Mouse (Mus musculus): ENCODE results near the gene Cybb. TPM values are rescaled to one million over a fixed set of nuclear protein-coding genes. Genes with fewer than 3 reads are reported as not detected.
"Not testable (repeated sequence)": the region's sequence is repeated elsewhere in the genome, so short reads cannot be mapped to it uniquely, and the experiment has no call there.

Cybb gene
- polyA plus RNA-seq (2012; rRNA removed) = 2.7 and 3.5 TPM in 2 replicates

GRCm38 (mm10) chrX:9487671-9488070, at the start of gene Cybb:
TSS of gene Cybb (minus strand) at chrX:9487771.
- DNase-seq (ENCODE audit: low read depth) = no peak

GRCm38 (mm10) chrX:9536881-9537280, 49.3 kb upstream of the Cybb start:
- DNase-seq (ENCODE audit: low read depth) = no peak

- not testable (repeated sequence) for DNase-seq (ENCODE audit: low read depth)
Measured at GRCm38 (mm10) chrX:9519969-9520368, 32.4 kb upstream of the Cybb start.

GRCm38 (mm10) chrX:9517531-9517930, 30.0 kb upstream of the Cybb start:
- DNase-seq (ENCODE audit: low read depth) = not testable (repeated sequence)

GRCm38 (mm10) chrX:9475036-9475435, 12.5 kb downstream of the Cybb start:
- DNase-seq (ENCODE audit: low read depth) = not testable (repeated sequence)

GRCm38 (mm10) chrX:9474440-9474839, 13.1 kb downstream of the Cybb start:
- no peak for DNase-seq (ENCODE audit: low read depth)

- DNase-seq (ENCODE audit: low read depth) = no peak
Measured at GRCm38 (mm10) chrX:9473768-9474167, 13.8 kb downstream of the Cybb start.

- no peak for DNase-seq (ENCODE audit: low read depth)
Measured at GRCm38 (mm10) chrX:9470811-9471388, 16.7 kb downstream of the Cybb start.

- no peak for DNase-seq (ENCODE audit: low read depth)
Measured at GRCm38 (mm10) chrX:9469100-9469499, 18.5 kb downstream of the Cybb start.

GRCm38 (mm10) chrX:9467020-9467419, 20.6 kb downstream of the Cybb start:
- DNase-seq (ENCODE audit: low read depth) = no peak

GRCm38 (mm10) chrX:9465890-9466289, 21.7 kb downstream of the Cybb start:
- DNase-seq (ENCODE audit: low read depth) = no peak

GRCm38 (mm10) chrX:9462671-9463070, 24.9 kb downstream of the Cybb start:
- DNase-seq (ENCODE audit: low read depth) = no peak

GRCm38 (mm10) chrX:9461399-9461798, 26.2 kb downstream of the Cybb start:
- no peak for DNase-seq (ENCODE audit: low read depth)

GRCm38 (mm10) chrX:9460387-9460930, 27.1 kb downstream of the Cybb start:
- DNase-seq (ENCODE audit: low read depth) = no peak

- no peak for DNase-seq (ENCODE audit: low read depth)
Measured at GRCm38 (mm10) chrX:9452375-9452774, 35.2 kb downstream of the Cybb start.

- DNase-seq (ENCODE audit: low read depth) = no peak
Measured at GRCm38 (mm10) chrX:9447284-9447683, 40.3 kb downstream of the Cybb start.

GRCm38 (mm10) chrX:9441102-9441501, 46.5 kb downstream of the Cybb start:
- no peak for DNase-seq (ENCODE audit: low read depth)

GRCm38 (mm10) chrX:9440556-9440955, 47.0 kb downstream of the Cybb start:
- no peak for DNase-seq (ENCODE audit: low read depth)

GRCm38 (mm10) chrX:9439257-9439656, 48.3 kb downstream of the Cybb start:
- no peak for DNase-seq (ENCODE audit: low read depth)

GRCm38 (mm10) chrX:9413889-9414288, 73.7 kb downstream of the Cybb start:
- no peak for DNase-seq (ENCODE audit: low read depth)
